Mouse (Mus musculus) left cerebral cortex, adult 9 months (tissue): ENCODE measurements around the gene Baiap2.

Experiments used
- DNase-seq, 2 experiments: peaks; one replicate each; pipeline ENCODE4 v3.0.0; 2022; ENCODE audit warnings: low spot score in 2 of 2

The Baiap2 gene

GRCm38 (mm10) chr11:120041191-120042123, 98.9 kb downstream of the Baiap2 start:
- DNase-seq, result peak in 1 of 2 experiments; percentile 59

GRCm38 (mm10) chr11:120042141-120042838, 99.7 kb downstream of the Baiap2 start:
- DNase-seq, result no peak

GRCm38 (mm10) chr11:120045341-120045740, 102.8 kb downstream of the Baiap2 start:
- DNase-seq, result no peak

- peak in 1 of 2 experiments; percentile 41 for DNase-seq
These were observed 103.4 kb downstream of the Baiap2 start for GRCm38 (mm10) chr11:120045839-120046552.

- DNase-seq, result no peak
These were observed 104.1 kb downstream of the Baiap2 start, which contains the start of gene Aatk for GRCm38 (mm10) chr11:120046553-120047191. TSS of gene Aatk (minus strand) at chr11:120047167.

GRCm38 (mm10) chr11:120047531-120048251, 105.1 kb downstream of the Baiap2 start:
- no peak for DNase-seq

- DNase-seq, result peak in 1 of 2 experiments; percentile 52
These were observed 105.6 kb downstream of the Baiap2 start for GRCm38 (mm10) chr11:120048252-120048556.

GRCm38 (mm10) chr11:120049067-120049466, 106.5 kb downstream of the Baiap2 start:
- no peak for DNase-seq

GRCm38 (mm10) chr11:120051124-120051811, 108.7 kb downstream of the Baiap2 start:
- DNase-seq, result no peak

GRCm38 (mm10) chr11:120052274-120052673, 109.7 kb downstream of the Baiap2 start:
- DNase-seq, result no peak

- DNase-seq, result no peak
These were observed 111.3 kb downstream of the Baiap2 start for GRCm38 (mm10) chr11:120053846-120054245.

GRCm38 (mm10) chr11:120055953-120056732, 113.6 kb downstream of the Baiap2 start:
- DNase-seq, result no peak
